Mouse (Mus musculus) right cerebral cortex, postnatal 10 days (tissue): ENCODE measurements at regions not wholly inside any gene's neighbourhood (a gene's known extent, or its start where the extent isn't known, plus 50 kb on each side); places are given as distances from the start of the nearest gene placed in this dataset.

ENCODE experiments used
- DNase-seq, 2 experiments: peaks; one replicate each; pipeline ENCODE4 v3.0.0; 2021; ENCODE audit warnings: low spot score in 2 of 2

GRCm38 (mm10) chr16:62681880-62682279, 104.7 kb downstream of the Nsun3 start:
- DNase-seq: no peak

- no peak for DNase-seq
These were observed 109.8 kb downstream of the Nsun3 start for GRCm38 (mm10) chr16:62676815-62677214.

GRCm38 (mm10) chr16:62657383-62657782, 129.2 kb downstream of the Nsun3 start:
- DNase-seq: no peak

- DNase-seq: no peak
These were observed 132.2 kb downstream of the Nsun3 start for GRCm38 (mm10) chr16:62654436-62654835.

- DNase-seq: no peak
These were observed 132.8 kb downstream of the Nsun3 start for GRCm38 (mm10) chr16:62653817-62654216.

DNA sequence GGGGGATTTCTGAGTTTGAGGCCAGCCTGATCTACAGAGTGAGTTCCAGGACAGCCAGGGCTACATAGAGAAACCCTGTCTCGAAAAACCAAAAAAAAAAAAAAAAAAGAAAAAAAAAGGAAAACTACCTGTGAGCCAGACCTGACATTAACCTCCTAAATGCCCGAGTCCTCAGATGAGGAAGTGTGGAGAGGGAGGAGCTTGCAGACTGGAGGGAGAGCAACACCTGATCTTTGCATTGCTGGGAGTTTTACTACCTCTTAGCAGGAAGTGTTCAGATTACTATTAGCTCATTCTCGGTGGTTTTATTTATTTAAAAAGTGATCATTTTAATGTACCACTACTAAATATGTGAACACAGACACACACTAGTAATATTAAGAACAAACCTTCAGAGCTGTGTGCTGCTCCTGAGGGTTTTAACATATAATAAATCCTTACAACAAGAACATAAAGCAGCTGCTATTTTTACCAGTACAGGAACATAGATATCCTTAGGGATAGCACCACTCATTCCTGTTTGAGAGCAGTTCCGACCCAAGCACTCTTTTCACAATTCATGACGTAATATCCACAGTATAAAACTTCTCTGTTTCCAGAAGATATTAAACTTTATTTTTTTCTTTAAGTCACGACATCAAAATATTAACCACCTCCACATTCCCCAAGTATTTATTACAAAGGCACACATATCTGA, 133.7 kb downstream of the Nsun3 start:
- DNase-seq: no peak

GRCm38 (mm10) chr16:62650856-62651255, 135.8 kb downstream of the Nsun3 start:
- DNase-seq: peak in 1 of 2 experiments; percentile 27

- DNase-seq: no peak
These were observed 138.3 kb downstream of the Nsun3 start for GRCm38 (mm10) chr16:62648326-62648725.

DNA sequence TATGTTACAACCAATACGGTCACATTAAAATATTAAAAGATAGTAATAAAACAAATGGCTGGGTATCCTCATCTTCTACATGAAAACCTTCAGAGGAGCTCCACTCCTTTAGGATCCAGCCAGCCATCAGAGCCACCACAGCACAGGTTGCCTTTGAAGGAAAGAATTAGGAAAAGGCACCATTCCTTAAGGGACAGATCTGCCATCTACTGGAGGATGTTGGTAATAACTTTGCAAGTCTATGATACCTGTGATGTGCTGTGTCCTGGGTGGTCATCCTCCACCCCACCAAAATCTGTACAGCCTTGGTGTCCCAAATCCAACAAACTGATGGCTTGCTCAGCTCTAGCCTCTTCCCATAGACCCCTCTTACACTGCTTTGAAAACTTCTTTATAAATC, 140.5 kb downstream of the Nsun3 start:
- DNase-seq: peak in 1 of 2 experiments; percentile 23

GRCm38 (mm10) chr16:62642859-62643403, 143.7 kb downstream of the Nsun3 start:
- DNase-seq: no peak

GRCm38 (mm10) chr16:62623938-62624337, 162.7 kb downstream of the Nsun3 start:
- no peak for DNase-seq

GRCm38 (mm10) chr16:62610873-62611272, 175.7 kb downstream of the Nsun3 start:
- DNase-seq: no peak

GRCm38 (mm10) chr16:62608617-62609016, 178.0 kb downstream of the Nsun3 start:
- no peak for DNase-seq

- no peak for DNase-seq
These were observed 180.7 kb downstream of the Nsun3 start for GRCm38 (mm10) chr16:62605920-62606319.

GRCm38 (mm10) chr16:62562051-62562450, 224.6 kb downstream of the Nsun3 start:
- DNase-seq: peak; percentile 37 to 53

GRCm38 (mm10) chr16:62543156-62543555, 243.5 kb downstream of the Nsun3 start:
- DNase-seq: no peak

GRCm38 (mm10) chr16:62537730-62538479, 248.7 kb downstream of the Nsun3 start:
- peak in 1 of 2 experiments; percentile 22 for DNase-seq

- DNase-seq: no peak
These were observed 277.3 kb downstream of the Nsun3 start for GRCm38 (mm10) chr16:62509321-62509720.

GRCm38 (mm10) chr16:62506725-62507482, 279.7 kb downstream of the Nsun3 start:
- peak in 1 of 2 experiments; percentile 53 for DNase-seq

- DNase-seq: no peak
These were observed 285.7 kb downstream of the Nsun3 start for GRCm38 (mm10) chr16:62500870-62501269.

DNA sequence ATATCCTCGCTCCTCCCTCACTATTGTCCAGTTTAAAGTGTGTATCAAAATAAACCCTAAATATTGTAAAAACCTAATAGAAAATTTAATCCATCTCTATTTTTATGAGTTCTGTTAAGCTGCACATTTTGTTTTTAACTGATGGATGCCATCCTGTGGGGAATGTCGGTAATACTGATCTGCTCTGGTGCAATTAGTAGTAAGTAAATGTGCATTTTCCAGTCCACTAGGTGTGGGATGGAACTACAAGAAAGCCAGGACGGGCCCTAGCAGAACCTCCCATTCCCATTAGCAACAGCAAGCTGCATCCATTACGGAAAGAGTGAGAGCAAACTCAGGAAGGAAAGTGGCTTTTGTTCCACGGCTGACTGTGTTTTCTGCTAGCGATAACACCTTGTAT, 286.3 kb downstream of the Nsun3 start:
- DNase-seq: peak; percentile 63

- DNase-seq: no peak
These were observed 287.9 kb downstream of the Nsun3 start for GRCm38 (mm10) chr16:62498761-62499160.
